Mouse (Mus musculus) small intestine, adult 2 months (tissue): Measurements from ENCODE around the gene Gm21860.
"Not testable (repeated sequence)": the region's sequence is repeated elsewhere in the genome, so short reads cannot be mapped to it uniquely, and the experiment has no call there.

Experiments used
- CTCF ChIP-seq: fragments of 200-500 bp; IDR thresholded peaks from 2 replicates; pipeline ENCODE4 v1.5.1; 2012; ENCODE audit warnings: low read depth, mild to moderate bottlenecking, control low read depth, inconsistent platforms, low read length, moderate library complexity, mixed read lengths; ENCODE audit not compliant: insufficient replicate concordance, insufficient read length; ENCODE audit errors: extremely low read depth
- POLR2A ChIP-seq: fragments of 200-500 bp; IDR thresholded peaks from 2 replicates; pipeline ENCODE4 v1.6.1; 2012; ENCODE audit warnings: low read depth, mild to moderate bottlenecking, control low read depth, inconsistent platforms, low read length, moderate library complexity

DNA sequence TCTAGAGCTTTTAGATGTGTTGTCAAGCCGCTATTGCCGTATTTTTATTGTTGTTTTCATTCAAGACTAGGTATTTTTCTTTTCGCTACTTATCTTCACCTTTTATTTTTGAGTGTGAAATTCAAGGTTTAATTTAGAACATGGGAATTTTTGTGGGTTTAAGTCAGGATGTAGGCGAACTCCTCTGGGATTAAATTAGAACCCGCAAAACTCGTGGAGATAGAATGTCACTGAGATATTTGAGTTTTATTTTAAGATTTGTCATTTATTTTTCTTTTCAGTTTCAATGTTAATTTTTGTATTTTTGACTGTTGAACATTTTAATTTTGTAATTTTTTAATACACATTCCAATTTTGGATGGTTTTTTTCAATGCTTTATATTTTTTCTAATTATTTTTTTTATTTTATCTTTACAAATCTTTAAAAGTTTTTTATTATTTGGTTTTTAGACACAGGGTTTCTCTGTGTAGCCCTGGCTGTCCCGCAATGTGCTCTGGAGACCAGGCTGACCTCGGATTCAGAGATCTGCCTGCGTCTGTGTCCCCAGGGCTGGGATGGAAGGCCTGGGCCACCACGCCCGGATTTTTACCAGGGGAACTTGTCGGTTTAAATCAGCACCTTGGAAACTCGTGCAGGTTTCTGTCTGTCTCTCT lies 26.2 kb downstream of the Gm21860 start:
- TF ChIP-seq CTCF, POLR2A: not testable (repeated sequence)
